ENCODE assay signal across 9 mouse cellular contexts in genomic region chr5:77275950-77276349, GRCm38 (mm10). TPM values are rescaled to one million over a fixed set of nuclear protein-coding genes. Genes with fewer than 3 reads are reported as not detected.
A peak's percentile ranks its signal among the peaks of the same experiment; 100 is the strongest.
DNase-seq lines count a peak whose midpoint lies in the region; ATAC-seq and TF ChIP-seq lines count a peak whose summit lies in the region.
"Had no signal": no experiment of that assay in that cellular context is flagged by ENCODE, and none has a peak within 500 bp of the region (broad histone marks: within the 10 kb centered on the region; RNA-seq: fewer than 3 reads in every experiment).

No protein-coding gene starts in this region.

- TF ChIP-seq RAD21 in CH12.LX (IDR thresholded peaks at IDR 0.05; ENCODE audit: low read depth, low read length) = peak; percentile 27

- in situ Hi-C loops in CH12.LX (cut with MboI; ENCODE audit: low pct_ligation_motif_present, low pct_unique_long_range_greater_than_20kb, low sequenced_read_pairs) = no loop called here

- H3K36me3 ChIP-seq in hindbrain, embryonic 11.5 days (ENCODE audit: control insufficient read depth, insufficient read depth, low read length) = peaks cover 14% of the 10 kb centered on the region; the same call in 1 of the 2 replicates
- peaks cover 31% of the 10 kb centered on the region for H3K36me3 ChIP-seq in hindbrain, embryonic 14.5 days (replicated peaks; ENCODE audit: control insufficient read depth, insufficient read depth)
- H3K36me3 ChIP-seq in CH12.LX (replicated peaks in 1 of 2; ENCODE audit: control insufficient read depth in 1 of 2, insufficient read depth in 1 of 2, low read length in 1 of 2) = peaks cover 60 to 84% of the 10 kb centered on the region in 2 experiments
- peaks cover 3% of the 10 kb centered on the region; the same call in 1 of the 2 replicates for H3K36me3 ChIP-seq in midbrain, postnatal 0 days (ENCODE audit: insufficient read depth, low read length)

- 0 out of 2 replicates have a peak, but pooled peaks have one; percentile 17 for ATAC-seq in hindbrain, embryonic 11.5 days (ENCODE audit: low FRiP score)
- ATAC-seq in hindbrain, embryonic 14.5 days (ENCODE audit: low FRiP score) = no peak
- 0 out of 2 replicates have a peak, but pooled peaks have one; percentile 70 for ATAC-seq in erythroid progenitor cell, adult 5-6 weeks (replicated peaks; ENCODE audit: low FRiP score, poor library complexity, severe bottlenecking)
- ATAC-seq in midbrain, postnatal 0 days (ENCODE audit: low FRiP score) = no peak

- WGBS in hindbrain, embryonic 11.5 days = 93% methylated on average over 5 of the region's 5 CpGs
- WGBS in hindbrain, embryonic 14.5 days = 88% methylated on average over 5 of the region's 5 CpGs
- WGBS in midbrain, postnatal 0 days = 96% methylated on average over 5 of the region's 5 CpGs

- H3K4me3 ChIP-seq in hindbrain, embryonic 11.5 days (ENCODE audit: low read depth, low read length) = no peak overlapping the region
- no peak overlapping the region for H3K4me3 ChIP-seq in hindbrain, embryonic 14.5 days (replicated peaks; ENCODE audit: low read length)
- H3K4me3 ChIP-seq in CH12.LX (replicated peaks in 1 of 3; ENCODE audit: low read depth in 2 of 3, low read length in 2 of 3, poor library complexity in 1 of 3) = no peak overlapping the region
- no peak overlapping the region for H3K4me3 ChIP-seq in midbrain, postnatal 0 days (ENCODE audit: low read depth, low read length)
- H3K4me3 ChIP-seq: embryonic facial prominence, embryonic 13.5 days had no signal

- H3K4me2 ChIP-seq in hindbrain, embryonic 11.5 days (replicated peaks; ENCODE audit: low read depth, low read length) = no peak overlapping the region
- no peak overlapping the region for H3K4me2 ChIP-seq in hindbrain, embryonic 14.5 days (replicated peaks)
- H3K4me2 ChIP-seq in CH12.LX (ENCODE audit: insufficient read depth, low read depth, poor library complexity, severe bottlenecking) = no peak overlapping the region
- no peak overlapping the region for H3K4me2 ChIP-seq in midbrain, postnatal 0 days (ENCODE audit: low read depth, low read length, poor library complexity, severe bottlenecking)
- H3K4me2 ChIP-seq: embryonic facial prominence, embryonic 13.5 days had no signal

- peaks cover 86% of the 10 kb centered on the region for H3K79me2 ChIP-seq in CH12.LX (replicated peaks; ENCODE audit: control insufficient read depth, extremely low read depth, insufficient read depth, poor library complexity, severe bottlenecking)

- no peak for TF ChIP-seq EP300 in CH12.LX (IDR thresholded peaks at IDR 0.05; ENCODE audit: low read length)

- H3K9me3 ChIP-seq in hindbrain, embryonic 11.5 days (ENCODE audit: control insufficient read depth, low read length) = no peaks in the 10 kb centered on the region
- H3K9me3 ChIP-seq in hindbrain, embryonic 14.5 days (ENCODE audit: control insufficient read depth, low read length) = no peaks in the 10 kb centered on the region
- no peaks in the 10 kb centered on the region for H3K9me3 ChIP-seq in CH12.LX (replicated peaks; ENCODE audit: low read length)
- H3K9me3 ChIP-seq in midbrain, postnatal 0 days (ENCODE audit: low read length) = no peaks in the 10 kb centered on the region
- H3K9me3 ChIP-seq: embryonic facial prominence, embryonic 13.5 days had no signal

- H3K9ac ChIP-seq in hindbrain, embryonic 11.5 days (ENCODE audit: low read depth, low read length) = no peak overlapping the region
- H3K9ac ChIP-seq in hindbrain, embryonic 14.5 days = no peak overlapping the region
- no peak overlapping the region for H3K9ac ChIP-seq in CH12.LX (ENCODE audit: insufficient read depth, low read depth)
- no peak overlapping the region for H3K9ac ChIP-seq in midbrain, postnatal 0 days (replicated peaks; ENCODE audit: low read length, poor library complexity, severe bottlenecking)
- H3K9ac ChIP-seq: embryonic facial prominence, embryonic 13.5 days had no signal

- TF ChIP-seq POLR2A in CH12.LX (IDR thresholded peaks at IDR 0.05; ENCODE audit: low read depth, low read length) = no peak

- no peaks in the 10 kb centered on the region for H3K4me1 ChIP-seq in hindbrain, embryonic 11.5 days (replicated peaks; ENCODE audit: control insufficient read depth, insufficient read depth, low read length)
- no peaks in the 10 kb centered on the region for H3K4me1 ChIP-seq in hindbrain, embryonic 14.5 days (replicated peaks; ENCODE audit: control insufficient read depth, insufficient read depth, low read length)
- peaks cover 5 to 44% of the 10 kb centered on the region in 2 experiments; a peak in 3 of 4 replicates for H3K4me1 ChIP-seq in CH12.LX (ENCODE audit: control insufficient read depth in 1 of 2, insufficient read depth in 2 of 2)
- no peaks in the 10 kb centered on the region for H3K4me1 ChIP-seq in midbrain, postnatal 0 days (ENCODE audit: insufficient read depth, low read length)
- H3K4me1 ChIP-seq: embryonic facial prominence, embryonic 13.5 days had no signal

- peak; percentile 76 for DNase-seq in hindbrain, embryonic 11.5 days (ENCODE audit: low spot score)
- DNase-seq in hindbrain, embryonic 14.5 days (ENCODE audit: low spot score) = no peak
- DNase-seq in A20 (ENCODE audit: low read depth, low spot score) (peak; percentile 55), CH12.LX (ENCODE audit: extremely low read depth) (no peak)
- DNase-seq in midbrain, postnatal 0 days (ENCODE audit: low spot score) = no peak
- DNase-seq in left cerebral cortex, adult 9 months (ENCODE audit: low spot score in 2 of 2) = no peak
- DNase-seq in urinary bladder, postnatal 4 days (ENCODE audit: low spot score in 2 of 2) = no peak

- no peak overlapping the region for H3K27ac ChIP-seq in hindbrain, embryonic 11.5 days (ENCODE audit: low read depth, low read length)
- no peak overlapping the region for H3K27ac ChIP-seq in hindbrain, embryonic 14.5 days
- H3K27ac ChIP-seq in CH12.LX (ENCODE audit: insufficient read depth, low read depth) = no peak overlapping the region
- no peak overlapping the region for H3K27ac ChIP-seq in midbrain, postnatal 0 days (ENCODE audit: low read depth, low read length)
- H3K27ac ChIP-seq: embryonic facial prominence, embryonic 13.5 days had no signal

- dilution Hi-C loops in CH12.LX (cut with MboI; ENCODE audit: extremely low pct_ligation_motif_present, extremely low pct_unique_long_range_greater_than_20kb, low sequenced_read_pairs) = no loop called here

- no peaks in the 10 kb centered on the region for H3K27me3 ChIP-seq in hindbrain, embryonic 11.5 days (ENCODE audit: control insufficient read depth, insufficient read depth, low read length)
- H3K27me3 ChIP-seq in hindbrain, embryonic 14.5 days (ENCODE audit: control insufficient read depth, insufficient read depth, low read length) = no peaks in the 10 kb centered on the region
- H3K27me3 ChIP-seq in CH12.LX (replicated peaks) = no peaks in the 10 kb centered on the region
- H3K27me3 ChIP-seq in midbrain, postnatal 0 days (ENCODE audit: insufficient read depth, low read length) = no peaks in the 10 kb centered on the region
- H3K27me3 ChIP-seq: embryonic facial prominence, embryonic 13.5 days had no signal

- peak; percentile 64 to 74 for TF ChIP-seq CTCF in CH12.LX (conservative IDR thresholded peaks at IDR 0.05 in 1 of 2, IDR thresholded peaks at IDR 0.05 in 1 of 2; ENCODE audit: low read depth in 2 of 2, low read length in 2 of 2)
- TF ChIP-seq CTCF in midbrain, postnatal 0 days (IDR thresholded peaks at IDR 0.05) = peak; percentile 62

TF ChIP-seq in CH12.LX, 34 proteins besides CTCF, POLR2A, EP300 and RAD21:
- TF ChIP-seq PAX5 (IDR thresholded peaks at IDR 0.05; ENCODE audit: low read length) (no peak), E2F4 (IDR thresholded peaks at IDR 0.05; ENCODE audit: insufficient replicate concordance, low read depth, low read length) (no peak), SMC3 (IDR thresholded peaks at IDR 0.05; ENCODE audit: low read depth, low read length) (peak; percentile 29)

RNA-seq across cellular contexts. Expression of gene Rest, which starts 10.7 kb away (rescaled TPM):
- 23.8 and 24.5 TPM in 2 replicates for polyA plus RNA-seq in hindbrain, embryonic 11.5 days (2014; fragmentation: Nextera tagmentation; extraction: Ambion mirVana)
- polyA plus RNA-seq in hindbrain, embryonic 14.5 days (2014; fragmentation: Nextera tagmentation; extraction: Ambion mirVana) = 8.4 and 8.6 TPM in 2 replicates
- total RNA-seq in CH12.LX (2012; rRNA removed) = 15.4 and 15.9 TPM in 2 replicates
- 16.5 and 16.8 TPM in 2 replicates for total RNA-seq in CH12.LX (2014; rRNA removed)
- 7.4 and 7.8 TPM in 2 replicates for polyA plus RNA-seq in CH12.LX (2012; ENCODE audit: insufficient read length, low read depth)
- total RNA-seq in erythroid progenitor cell, adult 5-6 weeks (2015; ENCODE audit: low replicate concordance) = 7.2 and 8.8 TPM in 2 replicates
- total RNA-seq in erythroid progenitor cell, adult 5-6 weeks (2017; ENCODE audit: low replicate concordance) = 11.2 and 13.4 TPM in 2 replicates
- 6.5 and 7.1 TPM in 2 replicates for total RNA-seq in midbrain, postnatal 0 days (2014; rRNA removed)
- polyA plus RNA-seq in midbrain, postnatal 0 days (2015; fragmentation: Nextera tagmentation; extraction: Ambion mirVana) = 2.8 TPM in 2 replicates

RNA-seq across cellular contexts. Expression of gene Noa1, which starts 33.9 kb away (rescaled TPM):
- polyA plus RNA-seq in hindbrain, embryonic 11.5 days (2014; fragmentation: Nextera tagmentation; extraction: Ambion mirVana) = 32.0 and 32.5 TPM in 2 replicates
- polyA plus RNA-seq in hindbrain, embryonic 14.5 days (2014; fragmentation: Nextera tagmentation; extraction: Ambion mirVana) = 32.1 and 37.3 TPM in 2 replicates
- total RNA-seq in CH12.LX (2012; rRNA removed) (25.8 and 33.0 TPM in 2 replicates), CH12.LX (2014; rRNA removed) (44.3 and 45.7 TPM in 2 replicates)
- polyA plus RNA-seq in CH12.LX (2012; ENCODE audit: insufficient read length, low read depth) = 59.4 and 60.7 TPM in 2 replicates
- total RNA-seq in erythroid progenitor cell, adult 5-6 weeks (2015; ENCODE audit: low replicate concordance) = 6.3 and 10.5 TPM in 2 replicates
- total RNA-seq in erythroid progenitor cell, adult 5-6 weeks (2017; ENCODE audit: low replicate concordance) = 11.6 and 28.2 TPM in 2 replicates
- 11.6 and 18.0 TPM in 2 replicates for total RNA-seq in midbrain, postnatal 0 days (2014; rRNA removed)
- polyA plus RNA-seq in midbrain, postnatal 0 days (2015; fragmentation: Nextera tagmentation; extraction: Ambion mirVana) = 34.4 and 35.0 TPM in 2 replicates

RNA-seq across cellular contexts. Expression of gene Polr2b, which starts 34.0 kb away (rescaled TPM):
- 86.8 and 106 TPM in 2 replicates for polyA plus RNA-seq in hindbrain, embryonic 11.5 days (2014; fragmentation: Nextera tagmentation; extraction: Ambion mirVana)
- polyA plus RNA-seq in hindbrain, embryonic 14.5 days (2014; fragmentation: Nextera tagmentation; extraction: Ambion mirVana) = 57.5 and 67.8 TPM in 2 replicates
- total RNA-seq in CH12.LX (2012; rRNA removed) = 133 and 140 TPM in 2 replicates
- total RNA-seq in CH12.LX (2014; rRNA removed) = 119 and 129 TPM in 2 replicates
- polyA plus RNA-seq in CH12.LX (2012; ENCODE audit: insufficient read length, low read depth) = 78.0 and 88.0 TPM in 2 replicates
- total RNA-seq in erythroid progenitor cell, adult 5-6 weeks (2015; ENCODE audit: low replicate concordance) = 43.6 and 62.5 TPM in 2 replicates
- 53.7 and 109 TPM in 2 replicates for total RNA-seq in erythroid progenitor cell, adult 5-6 weeks (2017; ENCODE audit: low replicate concordance)
- 70.2 and 71.3 TPM in 2 replicates for total RNA-seq in midbrain, postnatal 0 days (2014; rRNA removed)
- polyA plus RNA-seq in midbrain, postnatal 0 days (2015; fragmentation: Nextera tagmentation; extraction: Ambion mirVana) = 52.0 TPM in 2 replicates

Comparison
In these comparisons a context has a peak if more than half of its experiments do, and no peak if none do; other contexts are left out.
1. ATAC-seq: peak in hindbrain, embryonic 11.5 days (single experiment) and erythroid progenitor cell, adult 5-6 weeks (single experiment); none in hindbrain, embryonic 14.5 days (single experiment) and midbrain, postnatal 0 days (single experiment).
2. DNase-seq: peak in hindbrain, embryonic 11.5 days (single experiment) and A20 (single experiment); none in hindbrain, embryonic 14.5 days (single experiment), CH12.LX (single experiment), midbrain, postnatal 0 days (single experiment), left cerebral cortex, adult 9 months (0 of 2) and urinary bladder, postnatal 4 days (0 of 2).